Mouse (Mus musculus) G1E-ER4 (cell line): ENCODE results near the gene Jph3. TPM values are rescaled to one million over a fixed set of nuclear protein-coding genes. Genes with fewer than 3 reads are reported as not detected.

Experiments
- GATA1 ChIP-seq: IDR thresholded peaks from one replicate; pipeline ENCODE4 v1.8.0; 2012; ENCODE audit warnings: low read length, inconsistent platforms
- polyA plus RNA-seq: library from polyadenylated mRNA; stranded (reverse); fragments of >175 nt; gene quantifications from 2 replicates; pipeline ENCODE4 v1.2.3, GENCODE M21; 2012

Jph3 gene
- polyA plus RNA-seq, 1 experiment, result not detected

DNA sequence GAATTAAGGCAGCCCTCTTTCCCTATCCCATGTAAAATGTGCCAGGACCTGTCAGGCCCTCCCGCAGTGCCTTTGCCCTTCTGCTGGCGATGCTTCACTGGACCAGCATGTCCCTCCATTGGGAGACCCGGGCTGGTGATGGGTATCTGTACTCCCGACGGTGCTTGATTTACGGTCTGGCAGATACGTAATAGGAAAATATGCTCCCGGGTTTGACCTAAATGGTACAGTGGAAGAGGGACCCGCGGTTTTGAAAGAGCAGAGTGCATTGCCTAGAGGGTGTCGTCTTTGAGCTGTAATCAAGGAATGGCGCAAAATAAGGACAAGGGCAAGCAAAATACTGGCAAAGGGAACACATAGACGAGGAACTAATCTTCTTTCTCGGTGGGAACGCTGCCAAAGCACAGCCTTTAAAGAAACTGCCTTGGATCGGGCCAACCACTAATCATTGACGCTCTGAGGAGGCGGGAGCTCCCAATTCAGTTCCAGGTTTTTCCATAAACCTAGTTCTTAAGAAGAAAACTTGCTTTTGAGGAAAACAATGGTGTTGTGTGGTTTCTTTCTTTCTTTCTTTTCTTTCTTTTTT, 100.4 kb downstream of the Jph3 start:
- TF ChIP-seq GATA1, result no peak

DNA sequence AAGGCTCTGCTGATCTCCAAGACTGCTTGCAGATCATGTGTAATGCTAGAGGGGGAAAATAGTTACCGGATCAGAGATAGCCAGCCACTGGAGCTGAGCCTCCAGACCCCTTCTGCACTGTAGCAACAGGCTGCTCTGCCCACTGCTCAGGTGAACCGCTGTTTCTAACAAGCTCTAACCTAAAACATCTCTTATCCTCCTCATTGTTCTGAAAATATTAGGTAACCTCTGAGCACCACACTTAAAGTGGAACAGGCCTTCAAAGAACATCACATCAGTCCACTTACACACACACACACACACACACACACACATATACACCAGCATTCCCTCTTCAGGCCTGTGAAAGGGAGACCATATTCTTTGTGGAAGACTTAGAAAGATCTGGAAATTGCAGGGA, 102.6 kb downstream of the Jph3 start:
- no peak for TF ChIP-seq GATA1

GRCm38 (mm10) chr8:121832503-121832902, 103.1 kb downstream of the Jph3 start:
- TF ChIP-seq GATA1, result no peak

GRCm38 (mm10) chr8:121841242-121841641, 111.8 kb downstream of the Jph3 start:
- no peak for TF ChIP-seq GATA1

GRCm38 (mm10) chr8:121842064-121842955, 112.9 kb downstream of the Jph3 start:
- no peak for TF ChIP-seq GATA1

- TF ChIP-seq GATA1, result no peak
These were observed 113.8 kb downstream of the Jph3 start for GRCm38 (mm10) chr8:121843184-121843733.

Other genes with a start within 250 kb of the Jph3 start
- gene 1700018B08Rik, start 185.3 kb upstream of the Jph3 start, polyA plus RNA-seq, result not detected in 2 replicates
- gene Fbxo31, start 150.8 kb upstream of the Jph3 start, polyA plus RNA-seq, result 30.9 and 36.6 TPM in 2 replicates
- 30.8 and 45.0 TPM in 2 replicates for gene Map1lc3b, start 139.3 kb upstream of the Jph3 start, polyA plus RNA-seq
- not detected in 2 replicates for gene Zcchc14, start 76.7 kb upstream of the Jph3 start, polyA plus RNA-seq
- 32.7 and 42.5 TPM in 2 replicates for gene Klhdc4, start 99.9 kb downstream of the Jph3 start, polyA plus RNA-seq
- 68.8 and 143 TPM in 2 replicates for gene Slc7a5, start 178.1 kb downstream of the Jph3 start, polyA plus RNA-seq
- gene Car5a, start 215.3 kb downstream of the Jph3 start, polyA plus RNA-seq, result 0.85 and 1.0 TPM in 2 replicates
- 83.4 and 86.6 TPM in 2 replicates for gene Banp, start 220.1 kb downstream of the Jph3 start, polyA plus RNA-seq